Mouse (Mus musculus): ENCODE results near the gene Gm12166.

DNA sequence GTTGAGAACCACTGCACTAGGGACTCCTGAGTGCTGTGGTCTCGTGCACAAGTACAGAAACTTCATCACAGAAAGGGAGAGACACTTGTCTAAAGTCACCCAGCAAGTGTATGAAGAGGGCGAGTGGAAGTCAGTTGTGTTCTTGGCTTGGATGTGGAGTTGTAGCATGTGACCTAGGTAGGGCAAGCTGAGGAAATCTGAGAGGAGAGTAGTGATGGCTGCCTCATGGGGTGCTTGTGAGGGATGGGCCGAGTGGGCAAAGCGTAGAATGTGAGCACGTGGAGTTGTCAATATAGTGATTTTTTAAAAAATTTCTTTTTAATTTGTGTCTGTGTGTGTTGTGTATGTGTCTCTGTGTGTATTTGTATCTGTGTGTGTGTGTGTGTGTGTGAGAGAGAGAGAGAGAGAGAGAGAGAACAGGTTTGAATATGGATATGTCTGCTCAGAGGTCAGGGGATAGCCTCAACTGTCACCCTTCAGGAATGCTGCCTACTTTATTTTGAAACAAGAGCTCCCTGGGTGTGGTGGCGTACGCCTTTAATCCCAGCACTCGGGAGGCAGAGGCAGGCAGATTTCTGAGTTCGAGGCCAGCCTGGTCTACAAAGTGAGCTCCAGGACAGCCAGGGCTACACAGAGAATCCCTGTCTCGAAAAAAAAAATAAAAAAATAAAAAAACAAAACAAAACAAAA, 15.4 kb upstream of the Gm12166 start:
- TF ChIP-seq POLR2A (IDR thresholded peaks at IDR 0.05; ENCODE audit: insufficient read depth, low read depth, low read length), result no peak
- TF ChIP-seq CTCF (IDR thresholded peaks at IDR 0.05), result no peak

All from heart, adult 2 months (tissue).